Mouse (Mus musculus): ENCODE measurements around the gene Tead4. TPM values are rescaled to one million over a fixed set of nuclear protein-coding genes. Genes with fewer than 3 reads are reported as not detected.
A peak's percentile ranks its signal among the peaks of the same experiment; 100 is the strongest.

Gene Tead4
- polyA plus RNA-seq, 1 experiment: 70.9 TPM

GRCm38 (mm10) chr6:128277132-128278085 is 23.2 kb downstream of the Tead4 start:
- Histone ChIP-seq H3ac (ENCODE audit: control insufficient read depth, insufficient read length) (no peak overlapping the region), H3K27me3 (ENCODE audit: control insufficient read depth, insufficient read depth, insufficient read length) (no peaks in the 10 kb centered on the region), H3K79me2 (ENCODE audit: control insufficient read depth, insufficient read depth) (peaks cover 70% of the 10 kb centered on the region), H3K36me3 (ENCODE audit: control insufficient read depth, insufficient read depth) (peaks cover 9% of the 10 kb centered on the region), H3K4me2 (ENCODE audit: low read depth) (peak overlapping the region; percentile 26), H3K4me3 (no peak overlapping the region)
- TF ChIP-seq POLR2AphosphoS2 (IDR thresholded peaks at IDR 0.05; ENCODE audit: insufficient read length, low read depth) (no peak), POLR2A (IDR thresholded peaks at IDR 0.05; ENCODE audit: insufficient read length, low read depth) (no peak), MYOG (IDR thresholded peaks at IDR 0.05; ENCODE audit: control insufficient read depth in 1 of 3, insufficient read depth in 1 of 3, insufficient read length in 2 of 3, low read depth in 2 of 3) (peak in 1 of 3 experiments; percentile 24), MAX (IDR thresholded peaks at IDR 0.05; ENCODE audit: low read depth) (no peak), MYOD1 (IDR thresholded peaks at IDR 0.05; ENCODE audit: control insufficient read depth in 1 of 3, insufficient read length in 2 of 3, low read depth in 2 of 3) (peak in 2 of 3 experiments; percentile 53 to 67), SRF (IDR thresholded peaks at IDR 0.05; ENCODE audit: control insufficient read depth, insufficient read length, low read depth) (no peak), TCF12 (IDR thresholded peaks at IDR 0.05; ENCODE audit: insufficient read depth, poor library complexity, severe bottlenecking) (no peak), TCF3 (IDR thresholded peaks at IDR 0.05; ENCODE audit: insufficient read length, low read depth) (no peak), REST (IDR thresholded peaks at IDR 0.05; ENCODE audit: insufficient read depth, insufficient read length) (no peak), USF1 (IDR thresholded peaks at IDR 0.05; ENCODE audit: low read depth) (no peak), CEBPB (IDR thresholded peaks at IDR 0.05; ENCODE audit: insufficient read depth, poor library complexity, severe bottlenecking) (no peak), E2F4 (IDR thresholded peaks at IDR 0.05; ENCODE audit: insufficient read depth) (no peak)

GRCm38 (mm10) chr6:128276349-128276748 is 24.3 kb downstream of the Tead4 start:
- Histone ChIP-seq H3K27me3 (ENCODE audit: control insufficient read depth, insufficient read depth, insufficient read length) (no peaks in the 10 kb centered on the region), H3K4me3 (no peak overlapping the region), H3K4me2 (ENCODE audit: low read depth) (peak overlapping the region; percentile 20), H3ac (ENCODE audit: control insufficient read depth, insufficient read length) (no peak overlapping the region), H3K79me2 (ENCODE audit: control insufficient read depth, insufficient read depth) (peaks cover 63% of the 10 kb centered on the region), H3K36me3 (ENCODE audit: control insufficient read depth, insufficient read depth) (peaks cover 9% of the 10 kb centered on the region)
- TF ChIP-seq POLR2AphosphoS2 (IDR thresholded peaks at IDR 0.05; ENCODE audit: insufficient read length, low read depth): peak; percentile 47
- TF ChIP-seq SRF (IDR thresholded peaks at IDR 0.05; ENCODE audit: control insufficient read depth, insufficient read length, low read depth): no peak
- peak in 1 of 3 experiments; percentile 9 for TF ChIP-seq MYOD1 (IDR thresholded peaks at IDR 0.05; ENCODE audit: control insufficient read depth in 1 of 3, insufficient read length in 2 of 3, low read depth in 2 of 3)

GRCm38 (mm10) chr6:128275506-128276064 is 25.0 kb downstream of the Tead4 start:
- peaks cover 9% of the 10 kb centered on the region for H3K36me3 ChIP-seq (ENCODE audit: control insufficient read depth, insufficient read depth)
- H3ac ChIP-seq (ENCODE audit: control insufficient read depth, insufficient read length): no peak overlapping the region
- H3K4me3 ChIP-seq: no peak overlapping the region
- TF ChIP-seq MYOD1 (IDR thresholded peaks at IDR 0.05; ENCODE audit: control insufficient read depth in 1 of 3, insufficient read length in 2 of 3, low read depth in 2 of 3): peak in 2 of 3 experiments; percentile 48 to 75
- no peak for TF ChIP-seq CEBPB (IDR thresholded peaks at IDR 0.05; ENCODE audit: insufficient read depth, poor library complexity, severe bottlenecking)
- peak; percentile 7 to 80 (median 57) for TF ChIP-seq MYOG (IDR thresholded peaks at IDR 0.05; ENCODE audit: control insufficient read depth in 1 of 3, insufficient read depth in 1 of 3, insufficient read length in 2 of 3, low read depth in 2 of 3)
- TF ChIP-seq POLR2A (IDR thresholded peaks at IDR 0.05; ENCODE audit: insufficient read length, low read depth): peak; percentile 34
- TF ChIP-seq TCF3 (IDR thresholded peaks at IDR 0.05; ENCODE audit: insufficient read length, low read depth): peak; percentile 24
- TF ChIP-seq REST (IDR thresholded peaks at IDR 0.05; ENCODE audit: insufficient read depth, insufficient read length): no peak
- TF ChIP-seq TCF12 (IDR thresholded peaks at IDR 0.05; ENCODE audit: insufficient read depth, poor library complexity, severe bottlenecking): peak; percentile 77
- TF ChIP-seq POLR2AphosphoS2 (IDR thresholded peaks at IDR 0.05; ENCODE audit: insufficient read length, low read depth): peak; percentile 70
- no peaks in the 10 kb centered on the region for H3K27me3 ChIP-seq (ENCODE audit: control insufficient read depth, insufficient read depth, insufficient read length)
- H3K4me2 ChIP-seq (ENCODE audit: low read depth): peak overlapping the region; percentile 64
- peaks cover 62% of the 10 kb centered on the region for H3K79me2 ChIP-seq (ENCODE audit: control insufficient read depth, insufficient read depth)

GRCm38 (mm10) chr6:128273507-128273906 is 27.1 kb downstream of the Tead4 start:
- no peak overlapping the region for H3K4me3 ChIP-seq
- TF ChIP-seq MYOD1 (IDR thresholded peaks at IDR 0.05; ENCODE audit: control insufficient read depth in 1 of 3, insufficient read length in 2 of 3, low read depth in 2 of 3): no peak
- TF ChIP-seq CEBPB (IDR thresholded peaks at IDR 0.05; ENCODE audit: insufficient read depth, poor library complexity, severe bottlenecking): no peak
- TF ChIP-seq REST (IDR thresholded peaks at IDR 0.05; ENCODE audit: insufficient read depth, insufficient read length): no peak
- TF ChIP-seq POLR2A (IDR thresholded peaks at IDR 0.05; ENCODE audit: insufficient read length, low read depth): no peak
- TF ChIP-seq TCF3 (IDR thresholded peaks at IDR 0.05; ENCODE audit: insufficient read length, low read depth): no peak
- no peak for TF ChIP-seq USF1 (IDR thresholded peaks at IDR 0.05; ENCODE audit: low read depth)
- no peak for TF ChIP-seq TCF12 (IDR thresholded peaks at IDR 0.05; ENCODE audit: insufficient read depth, poor library complexity, severe bottlenecking)
- TF ChIP-seq MAX (IDR thresholded peaks at IDR 0.05; ENCODE audit: low read depth): no peak
- no peak for TF ChIP-seq SRF (IDR thresholded peaks at IDR 0.05; ENCODE audit: control insufficient read depth, insufficient read length, low read depth)
- no peak overlapping the region for H3ac ChIP-seq (ENCODE audit: control insufficient read depth, insufficient read length)
- H3K79me2 ChIP-seq (ENCODE audit: control insufficient read depth, insufficient read depth): peaks cover 49% of the 10 kb centered on the region
- H3K36me3 ChIP-seq (ENCODE audit: control insufficient read depth, insufficient read depth): peaks cover 26% of the 10 kb centered on the region
- no peaks in the 10 kb centered on the region for H3K27me3 ChIP-seq (ENCODE audit: control insufficient read depth, insufficient read depth, insufficient read length)
- no peak overlapping the region for H3K4me2 ChIP-seq (ENCODE audit: low read depth)
